Mouse (Mus musculus): Measurements from ENCODE around the gene Ccnt1. TPM values are rescaled to one million over a fixed set of nuclear protein-coding genes. Genes with fewer than 3 reads are reported as not detected.
"Not testable (repeated sequence)": the region's sequence is repeated elsewhere in the genome, so short reads cannot be mapped to it uniquely, and the experiment has no call there.

Ccnt1 gene
- polyA plus RNA-seq, 1 experiment, result 21.1 TPM

GRCm38 (mm10) chr15:98600036-98600709 lies 29.4 kb upstream of the Ccnt1 start:
- DNase-seq (ENCODE audit: extremely low spot score in 1 of 2, low spot score in 1 of 2), result no peak

DNA sequence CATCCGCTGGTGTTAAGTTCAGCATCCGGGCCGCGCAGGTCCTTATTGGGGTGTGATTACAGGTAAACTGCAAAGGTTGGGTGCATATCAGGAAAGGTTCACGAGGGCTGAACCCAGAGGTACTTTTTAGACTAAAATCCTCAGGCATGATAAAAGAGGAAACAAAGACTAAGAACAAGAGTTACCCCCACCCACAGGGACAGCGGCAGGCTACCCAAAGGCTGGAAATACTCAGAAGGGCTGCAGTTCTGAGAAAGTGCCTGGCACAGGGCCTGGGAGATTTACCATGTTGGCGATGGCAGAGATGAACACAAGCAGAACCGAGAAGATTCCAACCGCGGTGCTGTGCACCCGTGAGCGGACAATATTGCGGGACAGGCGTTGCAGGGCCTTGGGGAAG lies 25.9 kb upstream of the Ccnt1 start:
- DNase-seq (ENCODE audit: extremely low spot score in 1 of 2, low spot score in 1 of 2), result no peak

- no peak for DNase-seq (ENCODE audit: extremely low spot score in 1 of 2, low spot score in 1 of 2)
Measured at GRCm38 (mm10) chr15:98595049-98595448, 24.3 kb upstream of the Ccnt1 start.

- peak; percentile 46 to 65 for DNase-seq (ENCODE audit: extremely low spot score in 1 of 2, low spot score in 1 of 2)
Measured at GRCm38 (mm10) chr15:98594193-98594592, 23.5 kb upstream of the Ccnt1 start.

DNA sequence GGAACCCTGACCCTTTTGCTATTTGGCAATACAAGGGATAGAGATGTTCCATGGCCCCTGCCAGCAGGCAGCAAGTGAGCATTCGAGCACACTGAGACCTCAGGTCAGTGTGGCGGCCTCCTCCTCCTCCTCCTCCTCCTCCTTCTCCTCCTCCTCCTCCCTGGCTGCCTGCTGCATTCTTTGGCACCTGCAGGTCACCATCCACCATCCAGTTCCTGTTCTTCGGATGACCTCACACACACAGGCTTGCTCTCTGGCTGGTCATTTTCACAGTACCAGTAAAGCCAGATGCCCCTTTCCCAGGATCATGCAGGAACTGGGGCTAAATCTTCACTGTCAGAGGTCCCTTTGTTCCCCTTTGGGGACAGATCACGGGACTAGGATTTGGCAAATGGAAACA lies 20.7 kb upstream of the Ccnt1 start:
- DNase-seq (ENCODE audit: extremely low spot score in 1 of 2, low spot score in 1 of 2), result no peak

- no peak for DNase-seq (ENCODE audit: extremely low spot score in 1 of 2, low spot score in 1 of 2)
Measured at GRCm38 (mm10) chr15:98589640-98590336, 19.1 kb upstream of the Ccnt1 start.

GRCm38 (mm10) chr15:98587751-98588150 lies 17.0 kb upstream of the Ccnt1 start:
- no peak for DNase-seq (ENCODE audit: extremely low spot score in 1 of 2, low spot score in 1 of 2)

DNA sequence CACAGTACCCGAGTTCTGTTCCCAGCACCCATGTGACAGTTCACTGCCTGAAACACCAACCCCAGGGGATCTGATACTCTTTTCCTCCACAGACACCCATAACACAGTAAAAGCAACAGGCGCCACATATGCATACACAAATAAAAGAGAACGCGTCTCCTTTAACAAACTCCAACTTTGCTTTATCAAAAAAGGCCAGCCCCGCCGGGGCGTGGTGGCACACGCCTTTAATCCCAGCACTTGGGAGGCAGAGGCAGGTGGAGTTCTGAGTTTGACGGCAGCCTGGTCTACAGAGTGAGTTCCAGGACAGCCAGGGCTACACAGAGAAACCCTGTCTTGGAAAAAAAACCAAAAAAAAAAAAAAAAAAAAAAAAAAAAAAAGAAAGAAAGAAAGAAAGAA lies 15.4 kb upstream of the Ccnt1 start:
- not testable (repeated sequence) for DNase-seq (ENCODE audit: extremely low spot score in 1 of 2, low spot score in 1 of 2)

GRCm38 (mm10) chr15:98585421-98585820 lies 14.7 kb upstream of the Ccnt1 start:
- no peak for DNase-seq (ENCODE audit: extremely low spot score in 1 of 2, low spot score in 1 of 2)

DNA sequence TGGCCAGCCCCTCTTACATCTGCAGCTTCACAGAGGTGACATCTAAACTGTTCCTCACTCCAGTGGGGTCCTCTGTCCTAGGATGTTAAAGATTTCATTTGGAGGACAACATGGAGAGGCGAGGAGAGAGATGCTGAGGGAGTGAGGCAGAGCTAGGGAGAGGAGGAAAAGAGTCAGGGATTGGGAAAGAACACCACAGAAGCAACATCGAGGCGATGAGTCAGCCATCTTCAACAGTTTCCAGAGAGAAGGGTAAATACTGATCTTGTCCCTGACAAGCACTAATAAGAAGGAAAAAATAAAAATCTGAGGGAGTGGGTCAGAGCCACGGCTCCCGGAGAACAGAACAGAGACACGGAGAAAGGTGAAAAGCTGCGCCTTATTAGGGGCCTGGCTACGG lies 12.3 kb upstream of the Ccnt1 start:
- DNase-seq (ENCODE audit: extremely low spot score in 1 of 2, low spot score in 1 of 2), result no peak

GRCm38 (mm10) chr15:98582410-98582809 lies 11.7 kb upstream of the Ccnt1 start:
- peak in 1 of 2 experiments; percentile 27 for DNase-seq (ENCODE audit: extremely low spot score in 1 of 2, low spot score in 1 of 2)

DNA sequence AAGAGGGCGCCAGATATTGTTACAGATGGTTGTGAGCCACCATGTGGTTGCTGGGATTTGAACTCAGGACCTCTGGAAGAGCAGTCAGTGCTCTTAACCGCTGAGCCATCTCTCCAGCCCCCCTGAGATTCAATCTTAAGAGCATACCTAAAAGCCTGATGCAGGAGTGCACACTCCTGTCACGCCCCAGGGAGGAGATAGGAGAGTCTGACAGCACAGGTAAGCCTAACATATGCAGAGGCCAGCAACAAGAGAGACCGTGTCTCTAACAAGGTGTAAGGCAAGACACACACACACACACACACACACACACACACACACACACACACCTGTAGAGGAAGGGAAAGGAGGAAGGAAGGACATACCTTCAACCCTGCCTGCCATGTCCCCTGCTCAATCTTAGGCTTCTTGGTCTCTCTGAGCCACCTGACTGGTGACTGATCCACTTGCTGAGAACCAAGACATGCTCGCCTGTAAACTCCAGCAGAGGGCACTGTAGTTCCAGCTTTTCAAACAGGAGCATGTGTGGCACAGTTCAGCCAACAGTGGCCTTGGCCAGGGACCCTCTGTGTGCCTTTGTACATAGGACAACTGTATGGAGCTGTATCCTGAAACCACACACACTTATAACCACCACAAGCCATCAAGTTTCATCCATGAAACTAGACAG lies 9.2 kb upstream of the Ccnt1 start:
- peak; percentile 69 to 91 for DNase-seq (ENCODE audit: extremely low spot score in 1 of 2, low spot score in 1 of 2)

DNA sequence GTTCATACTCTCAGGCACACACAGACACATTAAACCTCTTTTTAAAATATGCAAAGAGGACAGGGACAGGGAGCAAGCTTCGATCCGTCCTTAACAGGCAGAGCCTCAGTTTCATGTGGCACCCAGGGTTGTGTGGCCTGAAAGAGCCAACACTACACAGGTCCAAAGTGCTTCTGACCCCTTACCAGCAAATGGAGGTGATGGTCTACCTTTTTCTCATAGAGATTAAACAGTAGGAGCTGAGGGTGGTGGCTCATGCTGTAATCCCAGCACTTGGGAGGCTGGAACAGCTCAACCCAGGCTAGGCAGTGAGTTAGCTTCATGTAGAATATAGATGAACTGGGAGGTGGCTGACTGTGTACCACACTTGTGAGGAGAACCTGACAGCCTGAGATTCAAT lies 8.6 kb upstream of the Ccnt1 start:
- DNase-seq (ENCODE audit: extremely low spot score in 1 of 2, low spot score in 1 of 2), result no peak

- no peak for DNase-seq (ENCODE audit: extremely low spot score in 1 of 2, low spot score in 1 of 2)
Measured at GRCm38 (mm10) chr15:98573293-98573692, 2.6 kb upstream of the Ccnt1 start.

- DNase-seq (ENCODE audit: extremely low spot score in 1 of 2, low spot score in 1 of 2), result no peak
Measured at GRCm38 (mm10) chr15:98569795-98570365, 843 bp downstream of the Ccnt1 start.

- no peak for DNase-seq (ENCODE audit: extremely low spot score in 1 of 2, low spot score in 1 of 2)
Measured at GRCm38 (mm10) chr15:98569216-98569615, 1.5 kb downstream of the Ccnt1 start.

DNA sequence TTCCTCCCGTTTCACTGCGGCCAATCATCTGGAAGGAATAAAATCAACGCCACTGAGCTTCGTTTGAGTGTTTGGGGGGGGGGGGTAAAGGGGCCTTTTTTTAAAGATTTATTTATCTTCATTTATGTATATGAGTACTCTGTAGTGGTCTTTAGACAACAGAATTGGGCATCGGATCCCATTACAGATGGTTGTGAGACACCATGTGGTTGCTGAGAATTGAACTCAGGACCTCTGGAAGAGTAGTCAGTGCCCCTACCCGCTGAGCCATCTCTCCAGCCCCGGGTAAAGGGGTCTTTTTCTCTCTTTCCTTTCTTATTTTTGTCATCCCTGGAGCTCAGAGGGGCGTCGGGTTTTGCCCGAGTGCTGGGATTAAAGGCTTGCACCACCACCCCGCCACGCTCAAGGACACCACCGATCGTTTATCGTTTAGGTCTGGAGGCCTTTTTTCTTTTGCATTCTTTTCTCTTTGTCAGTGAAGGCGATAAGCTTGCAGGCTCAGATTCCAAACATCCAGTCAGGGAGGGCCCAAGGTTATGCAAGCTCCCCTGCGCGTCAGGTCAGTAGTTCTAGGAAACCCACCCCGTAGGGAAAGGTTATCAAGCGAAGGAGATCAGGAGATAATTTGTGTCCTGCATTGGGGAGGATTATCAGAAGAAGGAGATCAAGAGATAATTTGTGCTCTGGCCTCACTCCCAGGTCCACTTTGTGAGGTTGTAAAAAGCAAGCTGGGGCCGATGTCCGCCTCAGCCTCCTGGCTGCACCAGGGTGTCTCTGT lies 2.3 kb downstream of the Ccnt1 start:
- DNase-seq (ENCODE audit: extremely low spot score in 1 of 2, low spot score in 1 of 2), result peak in 1 of 2 experiments; percentile 16

GRCm38 (mm10) chr15:98567278-98568134 lies 3.2 kb downstream of the Ccnt1 start:
- DNase-seq (ENCODE audit: extremely low spot score in 1 of 2, low spot score in 1 of 2), result peak; percentile 99 to 100

DNA sequence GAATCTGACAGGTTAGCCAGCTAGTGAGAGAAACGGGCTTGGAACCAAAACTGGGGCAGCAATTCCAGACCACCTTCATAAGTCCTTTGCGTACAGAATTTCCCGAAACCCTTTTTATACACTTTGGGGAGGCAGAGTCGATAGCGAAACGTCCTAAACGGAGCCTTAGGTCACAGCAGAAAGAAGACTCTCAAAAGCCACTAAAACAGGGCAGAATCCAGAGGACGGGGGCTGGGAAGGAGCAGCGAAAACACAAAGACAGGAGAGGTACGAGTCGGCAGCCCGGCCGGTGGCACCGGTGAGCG lies 3.8 kb downstream of the Ccnt1 start:
- no peak for DNase-seq (ENCODE audit: extremely low spot score in 1 of 2, low spot score in 1 of 2)

DNA sequence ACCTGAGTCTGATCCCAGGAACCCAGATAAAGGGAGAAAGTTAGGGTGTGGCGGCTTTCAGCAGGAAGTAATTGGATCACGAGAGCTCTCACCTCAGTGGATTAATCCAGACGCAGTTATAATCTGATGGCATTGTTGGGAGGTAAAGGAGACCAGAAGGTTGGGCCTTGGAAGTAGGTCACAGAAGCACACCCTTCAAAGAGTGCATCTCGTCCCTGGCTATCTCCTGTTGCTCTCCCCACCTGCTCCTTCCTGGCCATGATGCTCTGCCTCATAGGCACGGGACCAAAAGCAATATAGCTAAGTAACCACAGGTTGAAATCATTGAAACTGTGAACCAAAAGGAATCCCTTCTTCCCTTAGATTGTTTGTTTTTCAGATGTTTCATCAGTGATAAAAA lies 13.5 kb downstream of the Ccnt1 start:
- DNase-seq (ENCODE audit: extremely low spot score in 1 of 2, low spot score in 1 of 2), result no peak

Data from frontal cortex, adult 2 months (tissue).